ENCODE assay signal across 7 mouse cellular contexts in the genomic region with DNA sequence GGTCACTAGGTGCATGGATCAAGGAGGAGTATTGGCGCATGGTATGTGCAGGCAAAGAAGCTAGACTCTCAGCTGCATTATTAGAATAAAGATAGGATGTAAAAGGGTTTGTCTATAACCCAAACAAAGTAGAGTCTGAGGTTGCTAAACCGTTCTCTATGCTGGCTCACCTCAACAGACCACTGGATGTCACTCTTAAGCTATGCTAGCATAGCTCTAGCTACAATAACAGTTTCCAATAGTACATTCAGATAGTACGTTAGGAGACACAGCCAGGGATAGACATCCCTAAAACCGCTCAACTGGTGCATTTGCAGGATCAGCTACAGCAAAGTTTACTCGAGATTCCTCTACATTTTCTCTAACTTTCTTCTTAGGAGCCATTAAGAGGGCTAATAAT. TPM values are rescaled to one million over a fixed set of nuclear protein-coding genes. Genes with fewer than 3 reads are reported as not detected.
A peak's percentile ranks its signal among the peaks of the same experiment; 100 is the strongest.
DNase-seq lines count a peak whose midpoint lies in the region; ATAC-seq and TF ChIP-seq lines count a peak whose summit lies in the region.

No protein-coding gene starts in this region.

- no peak for TF ChIP-seq EP300 in MEL (IDR thresholded peaks at IDR 0.05; ENCODE audit: low read depth in 1 of 2, low read length in 2 of 2)

- DNase-seq in MEL (ENCODE audit: low read depth, low spot score) = no peak
- peak; percentile 77 for DNase-seq in brain, embryonic 14.5 days (ENCODE audit: low read depth)
- DNase-seq in left cerebral cortex, postnatal 4 days = peak; percentile 4
- DNase-seq in telencephalon, adult 2 months (ENCODE audit: low read depth, low spot score) = peak; percentile 29
- no peak for DNase-seq in urinary bladder, postnatal 25 days (ENCODE audit: low spot score)

- TF ChIP-seq CTCF in MEL (IDR thresholded peaks at IDR 0.05 in 2 of 3, conservative IDR thresholded peaks at IDR 0.05 in 1 of 3; ENCODE audit: control insufficient read depth in 1 of 3, insufficient read depth in 1 of 3, low read depth in 2 of 3, low read length in 3 of 3, poor library complexity in 1 of 3, severe bottlenecking in 1 of 3) = peak in 1 of 3 experiments; percentile 25; a peak in 2 of 6 replicates
- TF ChIP-seq CTCF in brain, embryonic 14.5 days (IDR thresholded peaks at IDR 0.05; ENCODE audit: borderline replicate concordance, extremely low read depth, insufficient read depth, insufficient read length) = peak; percentile 67; the same call in 1 of the 2 replicates

- H3K4me1 ChIP-seq in hindbrain, embryonic 15.5 days (replicated peaks) = no peaks in the 10 kb centered on the region
- no peaks in the 10 kb centered on the region for H3K4me1 ChIP-seq in hindbrain, embryonic 12.5 days
- no peaks in the 10 kb centered on the region for H3K4me1 ChIP-seq in MEL (ENCODE audit: control insufficient read depth in 1 of 2, insufficient read depth in 2 of 2, low read length in 2 of 2)

- H3K36me3 ChIP-seq in hindbrain, embryonic 15.5 days = no peaks in the 10 kb centered on the region
- H3K36me3 ChIP-seq in hindbrain, embryonic 12.5 days = no peaks in the 10 kb centered on the region
- H3K36me3 ChIP-seq in MEL (ENCODE audit: control insufficient read depth in 1 of 2, insufficient read depth in 2 of 2, low read length in 2 of 2) = no peaks in the 10 kb centered on the region

- H3K79me2 ChIP-seq in MEL (ENCODE audit: control insufficient read depth, insufficient read depth, low read length, poor library complexity) = no peaks in the 10 kb centered on the region

- H3K27me3 ChIP-seq in hindbrain, embryonic 15.5 days = 0 out of 2 replicates have a peak, but pooled peaks cover 2% of the 10 kb centered on the region
- no peaks in the 10 kb centered on the region for H3K27me3 ChIP-seq in hindbrain, embryonic 12.5 days
- H3K27me3 ChIP-seq in MEL (ENCODE audit: control insufficient read depth in 1 of 2, insufficient read depth in 2 of 2, low read length in 2 of 2) = peaks cover 3 to 10% of the 10 kb centered on the region in 2 experiments

- 51% methylated on average over 5 of the region's 5 CpGs for WGBS in hindbrain, embryonic 15.5 days
- WGBS in hindbrain, embryonic 12.5 days = 54% methylated on average over 5 of the region's 5 CpGs

- intact Hi-C loops in left cerebral cortex, postnatal 4 days (cut with DNase I) = loop anchor here (2.0 to 10.0 kb wide), 2 partner anchors 223 to 525 kb away; no protein-coding TSS in a partner anchor

- no peak overlapping the region for H3K4me3 ChIP-seq in hindbrain, embryonic 15.5 days
- H3K4me3 ChIP-seq in hindbrain, embryonic 12.5 days = no peak overlapping the region
- H3K4me3 ChIP-seq in MEL (ENCODE audit: control insufficient read depth in 1 of 2, insufficient read depth in 1 of 2, low read depth in 2 of 2, low read length in 2 of 2) = no peak overlapping the region

- H3K9me3 ChIP-seq in hindbrain, embryonic 15.5 days = no peaks in the 10 kb centered on the region
- no peaks in the 10 kb centered on the region for H3K9me3 ChIP-seq in hindbrain, embryonic 12.5 days (replicated peaks)
- H3K9me3 ChIP-seq in MEL (replicated peaks; ENCODE audit: insufficient read depth, low read length) = no peaks in the 10 kb centered on the region

- H3K4me2 ChIP-seq in hindbrain, embryonic 15.5 days = no peak overlapping the region
- H3K4me2 ChIP-seq in hindbrain, embryonic 12.5 days (replicated peaks) = no peak overlapping the region

- no peak overlapping the region for H3K27ac ChIP-seq in hindbrain, embryonic 15.5 days (replicated peaks)
- H3K27ac ChIP-seq in hindbrain, embryonic 12.5 days = no peak overlapping the region
- no peak overlapping the region for H3K27ac ChIP-seq in MEL (ENCODE audit: control insufficient read depth, low read depth, low read length)

- peak; percentile 83 for ATAC-seq in hindbrain, embryonic 15.5 days (ENCODE audit: low FRiP score, low read depth)
- no peak for ATAC-seq in hindbrain, embryonic 12.5 days (ENCODE audit: low FRiP score)

- no peak for TF ChIP-seq POLR2A in MEL (IDR thresholded peaks at IDR 0.05; ENCODE audit: control insufficient read depth in 1 of 2, insufficient read depth in 1 of 2, low read depth in 1 of 2, low read length in 2 of 2, poor library complexity in 1 of 2)
- TF ChIP-seq POLR2A in brain, embryonic 14.5 days (IDR thresholded peaks at IDR 0.05; ENCODE audit: borderline replicate concordance, extremely low read depth, insufficient read depth, insufficient read length, poor library complexity, severe bottlenecking) = no peak

- H3K9ac ChIP-seq in hindbrain, embryonic 15.5 days = no peak overlapping the region
- H3K9ac ChIP-seq in hindbrain, embryonic 12.5 days = no peak overlapping the region
- no peak overlapping the region for H3K9ac ChIP-seq in MEL (ENCODE audit: control insufficient read depth, low read depth, low read length, poor library complexity, severe bottlenecking)

- TF ChIP-seq RAD21 in MEL (IDR thresholded peaks at IDR 0.05; ENCODE audit: low read depth, low read length) = peak; percentile 24

TF ChIP-seq in MEL, 35 proteins besides CTCF, POLR2A, EP300 and RAD21:
- no peak for TF ChIP-seq E2F4 (IDR thresholded peaks at IDR 0.05; ENCODE audit: borderline replicate concordance, low read depth, low read length)
- no peak for TF ChIP-seq USF2 (IDR thresholded peaks at IDR 0.05; ENCODE audit: borderline replicate concordance in 1 of 2, insufficient read depth in 1 of 2, low read depth in 1 of 2, low read length in 2 of 2)
- no peak for TF ChIP-seq MAZ (IDR thresholded peaks at IDR 0.05; ENCODE audit: low read depth, low read length)
- no peak for TF ChIP-seq RCOR1 (IDR thresholded peaks at IDR 0.05; ENCODE audit: low read depth, low read length)
- TF ChIP-seq TBP (IDR thresholded peaks at IDR 0.05; ENCODE audit: low read depth, low read length) = no peak
- TF ChIP-seq TCF12 (IDR thresholded peaks at IDR 0.05; ENCODE audit: low read depth, low read length) = no peak
- no peak for TF ChIP-seq SMC3 (IDR thresholded peaks at IDR 0.05; ENCODE audit: low read depth, low read length)
- no peak for TF ChIP-seq POLR2AphosphoS2 (IDR thresholded peaks at IDR 0.05; ENCODE audit: low read length)
- TF ChIP-seq HCFC1 (IDR thresholded peaks at IDR 0.05; ENCODE audit: low read depth, low read length) = no peak
- TF ChIP-seq POLR2AphosphoS5 (IDR thresholded peaks at IDR 0.05; ENCODE audit: borderline replicate concordance, low read depth, low read length) = no peak
- no peak for TF ChIP-seq JUND (IDR thresholded peaks at IDR 0.05; ENCODE audit: low read depth, low read length)
- TF ChIP-seq ZKSCAN1 (IDR thresholded peaks at IDR 0.05; ENCODE audit: low read depth, low read length) = no peak
- no peak for TF ChIP-seq KAT2A (conservative IDR thresholded peaks at IDR 0.05; ENCODE audit: low read depth, low read length)
- no peak for TF ChIP-seq MXI1 (IDR thresholded peaks at IDR 0.05; ENCODE audit: low read depth, low read length)
- no peak for TF ChIP-seq CHD1 (IDR thresholded peaks at IDR 0.05; ENCODE audit: low read depth, low read length)
- TF ChIP-seq ZNF384 (IDR thresholded peaks at IDR 0.05; ENCODE audit: low read depth, low read length) = no peak
- TF ChIP-seq MAFK (IDR thresholded peaks at IDR 0.05; ENCODE audit: borderline replicate concordance, low read depth, low read length) = no peak
- no peak for TF ChIP-seq ETS1 (IDR thresholded peaks at IDR 0.05; ENCODE audit: low read depth, low read length)
- TF ChIP-seq ELF1 (IDR thresholded peaks at IDR 0.05; ENCODE audit: low read depth, low read length) = no peak
- no peak for TF ChIP-seq ZMIZ1 (IDR thresholded peaks at IDR 0.05; ENCODE audit: low read depth, low read length)

RNA-seq across cellular contexts. Expression of a gene that starts 48.1 kb away (rescaled TPM):
- 3.6 and 4.7 TPM in 2 replicates for polyA plus RNA-seq in hindbrain, embryonic 15.5 days (2015; fragmentation: Nextera tagmentation; extraction: Ambion mirVana)
- polyA plus RNA-seq in hindbrain, embryonic 12.5 days (2016; fragmentation: Nextera tagmentation; extraction: Ambion mirVana) = 15.4 and 15.9 TPM in 2 replicates
- total RNA-seq in MEL (2012; rRNA removed) = 35.5 and 36.3 TPM in 2 replicates
- 10 to 100 TPM in 1 of 2 experiments, not detected in 1; 24.2 TPM for polyA plus RNA-seq in MEL (2012; ENCODE audit: insufficient read depth in 1 of 2, insufficient read length in 2 of 2, low read depth in 1 of 2, low replicate concordance in 2 of 2, missing spikeins in 1 of 2)
- 5.4 and 7.7 TPM in 2 replicates for polyA plus RNA-seq in brain, embryonic 14.5 days (2012; rRNA removed)
- 1 to 10 TPM; 1.0 to 2.4 TPM for total RNA-seq in left cerebral cortex, postnatal 4 days (2021)

Comparison
In these comparisons a context has a peak if more than half of its experiments do, and no peak if none do; other contexts are left out.
1. DNase-seq: peak in brain, embryonic 14.5 days (single experiment), left cerebral cortex, postnatal 4 days (single experiment) and telencephalon, adult 2 months (single experiment); none in MEL (single experiment) and urinary bladder, postnatal 25 days (single experiment).